Comparison of ENCODE assay signal across 23 mouse cellular contexts in the genomic region with DNA sequence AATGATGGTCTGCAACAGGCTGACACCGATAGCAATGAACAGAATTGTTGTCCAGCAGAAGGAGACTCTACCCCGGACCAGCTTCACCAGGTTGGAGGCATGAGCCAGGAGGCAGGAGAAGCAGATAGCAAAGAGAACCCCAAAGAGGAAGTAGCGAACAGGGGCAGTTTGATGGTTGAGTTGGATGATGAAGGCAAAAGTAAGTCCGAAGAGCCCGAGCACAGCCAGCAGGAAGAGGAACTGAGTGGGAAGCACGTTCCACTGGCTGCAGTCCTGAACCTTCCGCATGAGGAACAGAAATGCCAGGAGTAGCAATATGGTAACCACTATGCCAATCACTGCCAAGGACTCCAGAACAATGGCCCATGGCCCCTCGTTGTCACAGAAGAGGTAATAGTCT. TPM values are rescaled to one million over a fixed set of nuclear protein-coding genes. Genes with fewer than 3 reads are reported as not detected.
"Had no signal": no experiment of that assay in that cellular context is flagged by ENCODE, and none has a peak within 500 bp of the region (broad histone marks: within the 10 kb centered on the region; RNA-seq: fewer than 3 reads in every experiment).

No protein-coding gene starts in this region.

- H3K9me3 ChIP-seq: liver, embryonic 13.5 days; liver, embryonic 15.5 days; lung, embryonic 15.5 days; megakaryocyte, embryonic 14.5 days; midbrain, embryonic 10.5 days; midbrain, embryonic 13.5 days; midbrain, embryonic 15.5 days; neural tube, embryonic 12.5 days; stomach, embryonic 15.5 days had no signal

- H3K4me2 ChIP-seq: liver, embryonic 13.5 days; liver, embryonic 15.5 days; lung, embryonic 15.5 days; midbrain, embryonic 13.5 days; midbrain, embryonic 15.5 days; neural tube, embryonic 12.5 days; stomach, embryonic 15.5 days had no signal

- H3K27me3 ChIP-seq: liver, embryonic 15.5 days; lung, embryonic 15.5 days; neural tube, embryonic 12.5 days; stomach, embryonic 15.5 days had no signal

- ATAC-seq: liver, postnatal 0 days; lung, postnatal 0 days; midbrain, embryonic 13.5 days; midbrain, embryonic 15.5 days had no signal

- H3K4me1 ChIP-seq: liver, embryonic 13.5 days; liver, embryonic 15.5 days; lung, embryonic 15.5 days; megakaryocyte, embryonic 14.5 days; stomach, embryonic 15.5 days had no signal

- H3K36me3 ChIP-seq: liver, embryonic 13.5 days; liver, embryonic 15.5 days; lung, embryonic 15.5 days; midbrain, embryonic 10.5 days; midbrain, embryonic 13.5 days; midbrain, embryonic 15.5 days; neural tube, embryonic 12.5 days; stomach, embryonic 15.5 days had no signal

- H3K4me3 ChIP-seq: liver, embryonic 13.5 days; liver, embryonic 15.5 days; lung, embryonic 15.5 days; megakaryocyte, embryonic 14.5 days; midbrain, embryonic 10.5 days; midbrain, embryonic 13.5 days; midbrain, embryonic 15.5 days; myocyte; neural tube, embryonic 12.5 days; stomach, embryonic 15.5 days had no signal

- DNase-seq: liver, embryonic 13.5 days; liver, postnatal 0 days; lung, adult 2 months; lung, postnatal 14 days; lung, postnatal 36 days; right cerebral cortex, postnatal 14 days; thymus, adult 2 months; thymus, postnatal 25 days; thymus, postnatal 4 days had no signal

- H3K27ac ChIP-seq: liver, embryonic 13.5 days; liver, embryonic 15.5 days; lung, embryonic 15.5 days; macrophage; midbrain, embryonic 10.5 days; midbrain, embryonic 13.5 days; midbrain, embryonic 15.5 days; neural tube, embryonic 12.5 days; stomach, embryonic 15.5 days; stomach, postnatal 0 days had no signal

- H3K9ac ChIP-seq: liver, embryonic 13.5 days; liver, embryonic 15.5 days; liver, postnatal 0 days; lung, embryonic 15.5 days; midbrain, embryonic 13.5 days; midbrain, embryonic 15.5 days; neural tube, embryonic 12.5 days; stomach, embryonic 15.5 days had no signal

RNA-seq across cellular contexts. Expression of a gene that starts 1.6 kb away (rescaled TPM):
- total RNA-seq: neutrophil, adult 5-6 weeks had no signal
- polyA plus RNA-seq: lung, embryonic 15.5 days; lung, postnatal 0 days; macrophage; midbrain, embryonic 10.5 days; midbrain, embryonic 15.5 days; neural tube, embryonic 12.5 days; neural tube, embryonic 14.5 days; stomach, embryonic 15.5 days had no signal
